Mouse (Mus musculus) forebrain, embryonic 10.5 days (tissue): ENCODE measurements at regions not wholly inside any gene's neighbourhood (a gene's known extent, or its start where the extent isn't known, plus 50 kb on each side); places are given as distances from the start of the nearest gene placed in this dataset.
"Not testable (repeated sequence)": the region's sequence is repeated elsewhere in the genome, so short reads cannot be mapped to it uniquely, and the experiment has no call there.

Experiments
- DNase-seq: peaks from one replicate; pipeline ENCODE4 v3.0.0-alpha.2; 2017; ENCODE audit warnings: low spot score; ENCODE audit errors: extremely low spot score
- H3K27ac ChIP-seq: fragments of 300-500 bp; sonication (generic); 2 replicates; pipeline ENCODE4 v1.5.1; 2016; ENCODE audit warnings: mild to moderate bottlenecking
- H3K27me3 ChIP-seq: fragments of 300-500 bp; sonication (generic); 2 replicates; pipeline ENCODE4 v1.6.1; 2016; ENCODE audit warnings: mild to moderate bottlenecking; ENCODE audit not compliant: poor library complexity, severe bottlenecking
- H3K36me3 ChIP-seq: fragments of 300-500 bp; sonication (generic); replicated peaks from 2 replicates; pipeline ENCODE4 v1.6.1; 2016; ENCODE audit warnings: mild to moderate bottlenecking, moderate library complexity
- H3K4me1 ChIP-seq: fragments of 300-500 bp; sonication (generic); 2 replicates; pipeline ENCODE4 v1.6.1; 2016
- H3K4me3 ChIP-seq: fragments of 300-500 bp; sonication (generic); 2 replicates; pipeline ENCODE4 v1.5.1; 2016; ENCODE audit warnings: mild to moderate bottlenecking, moderate library complexity
- H3K9me3 ChIP-seq: fragments of 300-500 bp; sonication (generic); 2 replicates; pipeline ENCODE4 v1.6.1; 2016; ENCODE audit warnings: mild to moderate bottlenecking, moderate library complexity
- WGBS: fragments of 180-500 bp; shearing (Covaris S2); methylation state at CpG from one replicate; pipeline ENCODE4 v1.1.7; 2016; 5-methylcytosine and 5-hydroxymethylcytosine counted together

- no peak overlapping the region for H3K27ac ChIP-seq
- H3K27me3 ChIP-seq, result no peaks in the 10 kb centered on the region
- H3K9me3 ChIP-seq, result 0 out of 2 replicates have a peak, but pooled peaks cover 2% of the 10 kb centered on the region
- no peaks in the 10 kb centered on the region for H3K36me3 ChIP-seq
- DNase-seq, result no peak
- WGBS, result 81% methylated on average over 7 of the region's 7 CpGs
- no peak overlapping the region for H3K4me3 ChIP-seq
- no peaks in the 10 kb centered on the region for H3K4me1 ChIP-seq
Observed at GRCm38 (mm10) chr11:12589757-12590373, 125.1 kb upstream of the Cobl start.

DNA sequence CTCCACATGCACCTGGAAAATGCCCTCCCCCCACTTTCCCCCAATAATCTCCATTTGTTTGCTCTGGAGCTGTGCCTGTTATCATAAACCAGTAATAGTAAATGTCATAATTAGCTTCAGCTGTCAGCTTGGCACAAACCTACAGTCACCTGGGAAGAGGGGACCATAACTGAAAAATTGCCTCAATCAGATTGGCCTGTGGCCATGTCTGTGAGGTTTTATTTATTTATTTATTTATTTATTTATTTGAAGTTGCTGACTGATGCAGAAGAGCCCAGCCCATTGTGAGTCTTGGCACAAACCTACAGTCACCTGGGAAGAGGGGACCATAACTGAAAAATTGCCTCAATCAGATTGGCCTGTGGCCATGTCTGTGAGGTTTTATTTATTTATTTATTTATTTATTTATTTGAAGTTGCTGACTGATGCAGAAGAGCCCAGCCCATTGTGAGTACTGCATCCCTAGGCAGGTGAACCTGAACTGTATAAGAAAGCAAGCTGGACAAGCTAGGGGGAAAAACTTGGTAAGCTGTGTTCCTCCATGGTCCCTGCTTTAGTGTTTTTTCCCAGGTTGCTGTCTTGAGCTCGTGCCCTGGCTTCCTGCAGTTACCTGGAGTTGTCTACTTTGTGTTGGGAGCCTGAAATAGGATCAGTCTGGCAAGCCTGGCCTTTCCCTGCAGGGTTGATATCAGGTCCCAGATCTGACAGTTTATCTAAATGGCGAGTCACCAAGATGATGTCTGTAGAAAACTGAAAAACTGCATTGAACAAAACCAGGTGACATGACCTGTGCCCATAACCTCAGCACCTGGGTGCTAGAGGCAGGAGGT lies 120.3 kb upstream of the Cobl start:
- H3K27me3 ChIP-seq, H3K4me1 ChIP-seq, DNase-seq, H3K36me3 ChIP-seq, H3K4me3 ChIP-seq, H3K27ac ChIP-seq, H3K9me3 ChIP-seq: not testable (repeated sequence)
- 89% methylated on average over 2 of the region's 2 CpGs for WGBS

GRCm38 (mm10) chr11:12578999-12579576 lies 114.3 kb upstream of the Cobl start:
- no peaks in the 10 kb centered on the region for H3K27me3 ChIP-seq
- H3K9me3 ChIP-seq, result no peaks in the 10 kb centered on the region
- no peak overlapping the region for H3K4me3 ChIP-seq
- H3K36me3 ChIP-seq, result no peaks in the 10 kb centered on the region
- H3K27ac ChIP-seq, result no peak overlapping the region
- 41% methylated on average over 14 of the region's 14 CpGs for WGBS
- DNase-seq, result peak; percentile 49
- no peaks in the 10 kb centered on the region for H3K4me1 ChIP-seq

- WGBS, result 84% methylated on average over 5 of the region's 5 CpGs
Observed at GRCm38 (mm10) chr11:12559663-12560062, 94.9 kb upstream of the Cobl start.

DNA sequence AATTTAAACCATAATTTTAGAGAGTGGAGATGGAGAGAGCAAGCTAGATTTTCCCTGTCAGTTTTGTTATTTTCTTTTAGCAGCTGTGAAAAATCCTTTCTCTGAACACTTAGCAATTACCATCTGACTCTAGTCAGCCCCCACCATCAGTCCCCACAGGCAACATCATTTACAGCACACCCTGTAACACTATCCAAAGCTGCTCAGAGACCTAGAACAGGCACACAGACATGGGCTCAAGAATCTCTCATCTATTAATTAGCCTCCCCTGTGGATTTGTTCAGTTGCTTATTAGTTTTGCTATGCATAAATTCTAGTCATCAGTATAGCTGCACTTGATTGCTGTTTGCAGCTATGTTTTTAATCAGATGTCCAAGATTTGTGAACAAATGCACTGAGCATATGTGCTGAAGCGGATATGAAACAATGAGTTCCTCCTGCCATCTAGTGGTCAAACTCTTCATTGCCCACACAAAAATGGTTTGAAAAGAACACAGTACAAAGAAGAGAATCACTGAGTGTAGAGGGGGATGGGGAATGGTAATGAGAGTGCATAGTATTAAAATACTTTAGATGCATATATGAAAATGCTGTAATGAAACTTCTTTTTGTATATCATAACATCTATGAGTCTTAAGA lies 94.4 kb upstream of the Cobl start:
- 52% methylated on average over 1 of the region's 1 CpGs for WGBS
- H3K27me3 ChIP-seq, result no peaks in the 10 kb centered on the region
- H3K4me1 ChIP-seq, result 0 out of 2 replicates have a peak, but pooled peaks cover 3% of the 10 kb centered on the region
- DNase-seq, result no peak
- no peaks in the 10 kb centered on the region for H3K9me3 ChIP-seq
- H3K36me3 ChIP-seq, result no peaks in the 10 kb centered on the region
- H3K4me3 ChIP-seq, result no peak overlapping the region
- no peak overlapping the region for H3K27ac ChIP-seq

More at GRCm38 (mm10) chr11:12559663-12560062, 94.9 kb upstream of the Cobl start:
- Histone ChIP-seq H3K36me3 (no peaks in the 10 kb centered on the region), H3K27me3 (no peaks in the 10 kb centered on the region), H3K4me3 (no peak overlapping the region), H3K9me3 (no peaks in the 10 kb centered on the region), H3K27ac (no peak overlapping the region), H3K4me1 (0 out of 2 replicates have a peak, but pooled peaks cover 3% of the 10 kb centered on the region)
- DNase-seq, result no peak

DNA sequence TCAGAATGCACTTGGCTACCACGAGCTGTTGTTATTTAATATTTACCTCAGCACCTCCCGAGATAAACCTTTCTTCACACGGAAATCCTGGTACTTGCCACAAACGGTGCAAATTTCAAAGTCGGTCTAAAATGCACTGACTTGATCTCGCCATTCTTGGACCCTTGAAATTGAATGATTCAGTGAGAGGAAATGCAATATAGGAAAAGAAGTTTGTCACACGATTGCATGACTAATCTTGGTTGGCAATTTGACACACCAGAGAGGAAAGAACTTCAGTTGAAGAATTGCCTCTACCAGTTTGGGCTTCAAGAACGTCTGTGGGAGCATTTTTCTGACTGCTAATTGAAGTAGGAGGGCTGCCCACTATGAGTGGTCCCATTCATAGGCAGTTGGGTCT lies 93.4 kb upstream of the Cobl start:
- WGBS, result 84% methylated on average over 8 of the region's 8 CpGs
- Histone ChIP-seq H3K4me1 (0 out of 2 replicates have a peak, but pooled peaks cover 3% of the 10 kb centered on the region), H3K4me3 (no peak overlapping the region), H3K27ac (no peak overlapping the region), H3K9me3 (no peaks in the 10 kb centered on the region), H3K36me3 (no peaks in the 10 kb centered on the region), H3K27me3 (no peaks in the 10 kb centered on the region)
- DNase-seq, result no peak

DNA sequence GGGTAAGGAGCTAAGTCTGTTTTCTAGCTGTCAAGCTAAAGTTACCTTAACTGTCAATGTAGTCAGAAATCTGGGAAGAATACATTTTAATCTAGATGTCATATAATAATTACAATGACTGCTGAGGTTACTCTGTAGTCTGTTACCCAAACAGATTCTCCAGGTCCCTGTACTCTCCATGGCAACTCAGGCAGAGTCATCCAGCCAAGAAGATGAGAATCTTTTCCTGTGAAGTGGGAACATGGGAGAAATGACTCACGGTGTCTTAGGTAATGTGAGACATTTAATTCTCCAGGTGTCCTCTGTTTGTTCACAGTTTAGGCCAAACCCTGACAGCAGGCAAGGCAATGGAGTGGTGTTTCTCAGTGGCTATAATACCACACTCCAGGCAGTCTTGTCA lies 81.0 kb upstream of the Cobl start:
- Histone ChIP-seq H3K9me3 (no peaks in the 10 kb centered on the region), H3K36me3 (no peaks in the 10 kb centered on the region), H3K4me3 (no peak overlapping the region), H3K4me1 (no peaks in the 10 kb centered on the region), H3K27me3 (no peaks in the 10 kb centered on the region), H3K27ac (no peak overlapping the region)
- no peak for DNase-seq
- WGBS, result 91% methylated on average over 1 of the region's 1 CpGs

DNA sequence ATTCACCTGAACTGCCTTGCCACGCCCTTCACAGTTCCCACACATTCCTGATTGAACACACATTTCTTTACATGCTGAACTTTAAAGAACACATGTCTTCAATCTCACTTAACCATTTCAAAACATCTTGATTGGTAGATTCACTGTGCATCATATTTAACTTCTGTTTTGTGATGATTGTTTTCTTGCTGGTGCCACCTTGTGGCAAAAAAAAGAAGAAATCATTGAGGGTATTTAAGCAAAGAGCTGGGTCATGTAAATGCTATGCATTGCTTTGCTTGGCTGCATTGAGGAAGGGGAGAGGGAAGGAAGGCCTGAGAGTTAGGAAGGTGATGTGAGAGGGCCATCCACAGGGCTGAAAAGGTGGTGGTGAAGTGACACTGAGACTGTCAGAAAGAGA lies 78.3 kb upstream of the Cobl start:
- Histone ChIP-seq H3K27me3 (no peaks in the 10 kb centered on the region), H3K9me3 (no peaks in the 10 kb centered on the region), H3K4me3 (no peak overlapping the region), H3K36me3 (no peaks in the 10 kb centered on the region), H3K27ac (no peak overlapping the region), H3K4me1 (peaks cover 3% of the 10 kb centered on the region; the same call in 1 of the 2 replicates)
- no peak for DNase-seq
- 69% methylated on average over 1 of the region's 1 CpGs for WGBS

GRCm38 (mm10) chr11:12540333-12540870 lies 75.6 kb upstream of the Cobl start:
- WGBS, result 49% methylated on average over 5 of the region's 5 CpGs
- H3K36me3 ChIP-seq, result no peaks in the 10 kb centered on the region
- H3K4me1 ChIP-seq, result peaks cover 4% of the 10 kb centered on the region
- no peaks in the 10 kb centered on the region; the same call in 1 of the 2 replicates for H3K27me3 ChIP-seq
- H3K27ac ChIP-seq, result no peak overlapping the region
- peak; percentile 36 for DNase-seq
- H3K4me3 ChIP-seq, result no peak overlapping the region
- no peaks in the 10 kb centered on the region for H3K9me3 ChIP-seq

DNA sequence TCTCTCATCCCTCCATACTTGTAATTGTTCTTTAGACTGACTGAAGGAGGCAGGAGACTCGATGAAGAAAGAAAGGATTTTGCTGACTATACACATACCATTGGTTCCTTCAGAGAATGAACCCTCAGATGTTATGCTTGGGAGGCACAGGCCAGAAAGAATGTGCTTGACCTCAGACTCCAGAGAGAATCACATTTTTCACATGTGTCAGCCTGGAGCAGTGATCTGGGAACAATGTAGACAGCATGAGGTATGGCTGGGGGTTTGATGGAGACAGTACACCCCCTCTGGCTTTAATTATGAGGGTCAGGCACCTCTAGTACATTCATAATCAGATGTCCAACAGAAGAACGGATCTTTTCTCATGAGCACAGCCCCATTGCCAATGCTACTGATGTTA lies 70.3 kb upstream of the Cobl start:
- Histone ChIP-seq H3K36me3 (no peaks in the 10 kb centered on the region), H3K27ac (0 out of 2 replicates have a peak overlapping the region, but pooled peaks have one; percentile 25), H3K4me1 (peaks cover 20% of the 10 kb centered on the region), H3K27me3 (peaks cover 25% of the 10 kb centered on the region), H3K9me3 (no peaks in the 10 kb centered on the region), H3K4me3 (no peak overlapping the region)
- no peak for DNase-seq
- WGBS, result 43% methylated on average over 2 of the region's 2 CpGs

GRCm38 (mm10) chr11:12532288-12532687 lies 67.5 kb upstream of the Cobl start:
- Histone ChIP-seq H3K36me3 (no peaks in the 10 kb centered on the region), H3K27ac (0 out of 2 replicates have a peak overlapping the region, but pooled peaks have one; percentile 30), H3K4me1 (peaks cover 25% of the 10 kb centered on the region), H3K9me3 (no peaks in the 10 kb centered on the region), H3K4me3 (no peak overlapping the region), H3K27me3 (peaks cover 33% of the 10 kb centered on the region)
- WGBS, result 17% methylated on average over 3 of the region's 3 CpGs
- DNase-seq, result peak; percentile 44

DNA sequence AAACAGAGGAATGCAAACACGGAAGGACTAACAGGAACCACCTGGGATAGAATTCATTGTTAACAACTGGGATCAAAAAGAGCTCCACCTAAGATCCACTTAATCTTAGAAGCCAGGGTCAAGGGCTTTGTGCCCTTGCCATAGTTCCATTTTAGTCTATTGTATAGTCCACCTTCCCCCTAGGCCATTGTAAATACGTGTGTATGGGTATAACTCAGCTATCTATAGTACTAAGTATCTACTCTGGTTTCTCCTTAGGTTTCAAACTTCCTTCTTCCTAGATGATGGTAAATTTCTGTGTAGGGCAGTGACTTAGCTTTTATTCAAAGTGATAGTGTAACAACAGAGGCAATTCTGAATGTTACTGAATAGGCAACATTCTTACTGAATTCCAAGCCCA lies 57.3 kb upstream of the Cobl start:
- not testable (repeated sequence) for H3K36me3 ChIP-seq, H3K27ac ChIP-seq, H3K4me1 ChIP-seq, DNase-seq, H3K4me3 ChIP-seq, H3K27me3 ChIP-seq, H3K9me3 ChIP-seq
- WGBS, result 72% methylated on average over 2 of the region's 2 CpGs
